Mouse (Mus musculus) olfactory bulb, adult 2 months (tissue): ENCODE measurements around the gene Best3.

Experiments
- CTCF ChIP-seq: fragments of 200-500 bp; IDR thresholded peaks from 2 replicates; pipeline ENCODE4 v1.5.1; 2012; ENCODE audit warnings: low read depth, mild to moderate bottlenecking, low read length, moderate library complexity; ENCODE audit not compliant: insufficient read depth
- POLR2A ChIP-seq: fragments of 200-500 bp; IDR thresholded peaks from 2 replicates; pipeline ENCODE4 v1.6.1; 2012; ENCODE audit warnings: mild to moderate bottlenecking, low read depth, low read length, moderate library complexity; ENCODE audit not compliant: insufficient read depth

- TF ChIP-seq POLR2A (no peak), CTCF (no peak)
Observed at GRCm38 (mm10) chr10:117055668-117056067, 69.6 kb downstream of the Best3 start.
